In the genomic region with DNA sequence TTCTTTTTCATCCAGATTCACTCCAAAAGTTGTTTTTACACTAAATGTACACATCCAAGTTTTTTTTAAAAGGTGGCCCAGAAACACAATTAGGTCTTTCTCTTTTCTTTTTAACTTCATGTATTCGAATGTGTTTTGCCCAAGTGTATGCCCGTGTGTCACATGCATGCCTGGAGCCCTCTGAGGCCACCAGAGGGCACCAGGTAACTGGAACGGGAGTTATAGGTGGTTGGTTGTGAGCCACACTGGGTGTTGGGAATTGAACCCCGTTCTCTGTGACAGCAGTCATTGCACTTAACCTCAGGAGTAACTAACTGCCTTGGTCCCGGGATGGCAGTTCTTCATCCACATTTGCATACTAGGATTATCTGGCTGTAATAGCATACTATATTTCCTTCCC, we compare ENCODE assay signal across 11 mouse cellular contexts.
DNase-seq lines count a peak whose midpoint lies in the region; ATAC-seq and TF ChIP-seq lines count a peak whose summit lies in the region.
"Had no signal": no experiment of that assay in that cellular context is flagged by ENCODE, and none has a peak within 500 bp of the region (broad histone marks: within the 10 kb centered on the region; RNA-seq: fewer than 3 reads in every experiment).

No protein-coding gene starts in this region.

- H3K27me3 ChIP-seq in hindbrain, postnatal 0 days (ENCODE audit: insufficient read depth, low read length): no peaks in the 10 kb centered on the region
- H3K27me3 ChIP-seq in hindbrain, embryonic 12.5 days: no peaks in the 10 kb centered on the region

- H3K9me3 ChIP-seq in hindbrain, postnatal 0 days (ENCODE audit: low read length): no peaks in the 10 kb centered on the region
- no peaks in the 10 kb centered on the region for H3K9me3 ChIP-seq in hindbrain, embryonic 12.5 days (replicated peaks)
- H3K9me3 ChIP-seq: megakaryocyte, embryonic 14.5 days had no signal

- H3K27ac ChIP-seq in hindbrain, postnatal 0 days: no peak overlapping the region
- no peak overlapping the region for H3K27ac ChIP-seq in hindbrain, embryonic 12.5 days

- H3K4me3 ChIP-seq in hindbrain, postnatal 0 days (ENCODE audit: low read length): no peak overlapping the region
- no peak overlapping the region for H3K4me3 ChIP-seq in hindbrain, embryonic 12.5 days
- H3K4me3 ChIP-seq: megakaryocyte, embryonic 14.5 days had no signal

- H3K9ac ChIP-seq in hindbrain, postnatal 0 days (replicated peaks; ENCODE audit: low read length): no peak overlapping the region
- H3K9ac ChIP-seq in hindbrain, embryonic 12.5 days: no peak overlapping the region

- H3K4me2 ChIP-seq in hindbrain, postnatal 0 days (ENCODE audit: low read depth, low read length): no peak overlapping the region
- no peak overlapping the region for H3K4me2 ChIP-seq in hindbrain, embryonic 12.5 days (replicated peaks)

- ATAC-seq in hindbrain, postnatal 0 days: no peak
- ATAC-seq in hindbrain, embryonic 12.5 days (ENCODE audit: low FRiP score): no peak
- ATAC-seq: activated CD4-positive, CD25-positive, alpha-beta regulatory T cell, adult 4 months had no signal

- WGBS in hindbrain, postnatal 0 days: 74% methylated on average over 5 of the region's 5 CpGs
- WGBS in hindbrain, embryonic 12.5 days: 73% methylated on average over 5 of the region's 5 CpGs

- peak; percentile 34 for TF ChIP-seq CTCF in hindbrain, postnatal 0 days (IDR thresholded peaks at IDR 0.05; ENCODE audit: low read depth)

- no peaks in the 10 kb centered on the region for H3K4me1 ChIP-seq in hindbrain, postnatal 0 days (ENCODE audit: insufficient read depth, low read length)
- H3K4me1 ChIP-seq in hindbrain, embryonic 12.5 days: no peaks in the 10 kb centered on the region

- H3K36me3 ChIP-seq in hindbrain, postnatal 0 days (ENCODE audit: insufficient read depth, low read length): peaks cover 5% of the 10 kb centered on the region
- H3K36me3 ChIP-seq in hindbrain, embryonic 12.5 days: peaks cover 8% of the 10 kb centered on the region

- no peak for DNase-seq in hindbrain, postnatal 0 days (ENCODE audit: low spot score)
- peak; percentile 35 for DNase-seq in thymus, postnatal 0 days (ENCODE audit: low spot score)
- no peak for DNase-seq in thymus, adult 18-20 months
- DNase-seq in c-Kit-positive CD71-negative TER-119-negative erythroid progenitor cells, embryonic 14.5 days (ENCODE audit: low read depth): peak; percentile 12
- DNase-seq in thymus, postnatal 4 days: peak; percentile 58
- DNase-seq in embryo, embryonic 11 days: no peak
- DNase-seq in yolk sac, embryonic 10.5 days (ENCODE audit: low spot score): no peak
- DNase-seq: gastrocnemius, postnatal 14 days had no signal

Comparison
In these comparisons a context has a peak if more than half of its experiments do, and no peak if none do; other contexts are left out.
1. DNase-seq: peak in thymus, postnatal 0 days (single experiment), c-Kit-positive CD71-negative TER-119-negative erythroid progenitor cells, embryonic 14.5 days (single experiment) and thymus, postnatal 4 days (single experiment); none in hindbrain, postnatal 0 days (single experiment), thymus, adult 18-20 months (0 of 2), embryo, embryonic 11 days (single experiment) and yolk sac, embryonic 10.5 days (single experiment).